Mouse (Mus musculus) cerebellum, adult 2 months (tissue): ENCODE results near the gene Cadm1. TPM values are rescaled to one million over a fixed set of nuclear protein-coding genes. Genes with fewer than 3 reads are reported as not detected.
A peak's percentile ranks its signal among the peaks of the same experiment; 100 is the strongest.

ENCODE experiments used
- DNase-seq, 2 experiments: peaks; one replicate each; pipeline ENCODE4 v3.0.0; 2021
- H3K27ac ChIP-seq: fragments of 200-500 bp; 2 replicates; pipeline ENCODE4 v1.5.1; 2012; ENCODE audit warnings: low read length, control low read depth, inconsistent platforms; ENCODE audit not compliant: insufficient read depth
- H3K27me3 ChIP-seq: fragments of 200-500 bp; 2 replicates; pipeline ENCODE4 v1.6.1; 2012; ENCODE audit warnings: inconsistent platforms, mild to moderate bottlenecking, low read length, moderate library complexity; ENCODE audit not compliant: control insufficient read depth, insufficient read depth
- H3K4me1 ChIP-seq: fragments of 200-500 bp; 2 replicates; pipeline ENCODE4 v1.6.1; 2011; ENCODE audit warnings: low read length; ENCODE audit not compliant: control insufficient read depth, insufficient read depth
- H3K4me3 ChIP-seq: fragments of 200-500 bp; replicated peaks from 2 replicates; pipeline ENCODE3; 2011; ENCODE audit warnings: mild to moderate bottlenecking, low read depth, low read length, control low read depth; ENCODE audit not compliant: insufficient read depth
- CTCF ChIP-seq: fragments of 200-500 bp; IDR thresholded peaks from 2 replicates; pipeline ENCODE4 v1.5.1; 2011; ENCODE audit warnings: low read depth, mild to moderate bottlenecking, control low read depth, low read length, moderate library complexity, borderline replicate concordance; ENCODE audit not compliant: insufficient read depth
- POLR2A ChIP-seq: fragments of 200-500 bp; IDR thresholded peaks from 2 replicates; pipeline ENCODE4 v1.6.1; 2011; ENCODE audit warnings: low read length, control low read depth, borderline replicate concordance; ENCODE audit not compliant: insufficient read depth
- WGBS: fragments of 180-500 bp; shearing (Covaris S2); methylation state at CpG from one replicate; pipeline ENCODE4 v1.1.7; 2018; 5-methylcytosine and 5-hydroxymethylcytosine counted together
- polyA plus RNA-seq: library from polyadenylated mRNA; depleted of rRNA; stranded (reverse); fragments of >200 nt; gene quantifications from 2 replicates; pipeline ENCODE4 v1.2.3, GENCODE M21; 2012

The Cadm1 gene
- polyA plus RNA-seq, 1 experiment, result 55.9 TPM

DNA sequence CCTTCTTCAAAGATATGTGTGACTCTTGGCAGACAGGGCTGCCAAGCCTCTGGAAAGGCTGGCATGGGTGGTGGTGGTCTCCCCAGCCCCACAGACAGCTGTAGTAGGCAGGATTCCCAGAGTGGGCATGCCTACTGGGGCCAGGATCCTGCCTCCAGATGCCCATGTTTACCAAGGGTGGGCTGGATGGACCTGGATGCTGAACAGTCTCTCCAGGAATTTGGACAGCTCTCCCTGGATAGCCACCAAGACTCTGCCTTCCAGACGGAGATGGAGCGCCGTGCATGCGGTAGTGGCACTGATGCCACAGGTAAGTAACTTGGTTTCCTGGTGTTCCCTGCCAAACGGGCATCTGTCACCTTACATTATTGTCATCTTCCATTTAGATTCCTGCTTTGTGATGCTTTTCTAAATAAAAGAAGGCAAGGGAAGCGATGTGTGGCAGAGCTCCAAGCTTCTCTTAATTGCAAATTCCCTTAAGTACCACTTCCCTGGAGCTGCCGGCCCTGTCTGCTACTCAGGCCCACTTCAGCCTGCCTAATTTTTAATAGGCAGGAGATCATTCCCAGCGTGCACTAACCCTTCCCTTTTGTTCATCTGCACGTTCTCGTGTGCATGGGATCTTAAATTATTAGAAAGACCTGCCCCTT lies 346.7 kb downstream of the Cadm1 start:
- WGBS, result 14% methylated on average over 10 of the region's 10 CpGs
- TF ChIP-seq POLR2A, result no peak
- TF ChIP-seq CTCF, result no peak
- H3K27me3 ChIP-seq, result no peaks in the 10 kb centered on the region
- no peak overlapping the region for H3K27ac ChIP-seq
- H3K4me1 ChIP-seq, result peaks cover 6% of the 10 kb centered on the region; the same call in 1 of the 2 replicates
- peak; percentile 63 to 72 for DNase-seq
- no peak overlapping the region for H3K4me3 ChIP-seq

DNA sequence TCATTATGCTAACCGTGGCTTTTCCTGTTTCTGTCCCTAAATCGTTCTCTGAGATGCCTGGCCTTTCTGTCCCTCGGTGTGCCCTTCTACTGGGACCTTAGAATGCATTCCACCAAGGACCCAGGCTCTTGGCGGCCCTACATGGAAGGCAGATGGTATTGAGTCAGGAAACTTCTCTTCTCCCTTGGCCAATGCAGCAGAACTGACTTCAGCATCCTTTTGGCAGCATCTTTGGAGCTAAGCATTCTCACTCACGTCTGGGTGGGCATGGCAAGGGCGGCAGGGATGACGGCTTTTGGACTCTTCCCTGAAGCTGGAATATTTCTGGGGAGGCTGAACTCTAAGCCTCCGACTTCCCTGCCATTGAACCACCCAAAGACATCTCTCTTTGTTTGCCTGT lies 350.2 kb downstream of the Cadm1 start:
- WGBS, result 58% methylated on average over 8 of the region's 8 CpGs
- no peaks in the 10 kb centered on the region for H3K27me3 ChIP-seq
- H3K4me3 ChIP-seq, result no peak overlapping the region
- no peak overlapping the region for H3K27ac ChIP-seq
- no peak for DNase-seq
- TF ChIP-seq POLR2A (no peak), CTCF (no peak)
- H3K4me1 ChIP-seq, result peaks cover 6% of the 10 kb centered on the region; the same call in 1 of the 2 replicates

GRCm38 (mm10) chr9:47882372-47882771 lies 352.4 kb downstream of the Cadm1 start:
- H3K27me3 ChIP-seq, result no peaks in the 10 kb centered on the region
- TF ChIP-seq POLR2A (no peak), CTCF (no peak)
- H3K27ac ChIP-seq, result no peak overlapping the region
- DNase-seq, result no peak
- H3K4me3 ChIP-seq, result no peak overlapping the region
- H3K4me1 ChIP-seq, result no peaks in the 10 kb centered on the region
- 87% methylated on average over 11 of the region's 11 CpGs for WGBS

GRCm38 (mm10) chr9:47891721-47892120 lies 361.7 kb downstream of the Cadm1 start:
- no peaks in the 10 kb centered on the region for H3K27me3 ChIP-seq
- no peaks in the 10 kb centered on the region for H3K4me1 ChIP-seq
- H3K4me3 ChIP-seq, result no peak overlapping the region
- DNase-seq, result no peak
- TF ChIP-seq POLR2A (no peak), CTCF (no peak)
- 75% methylated on average over 8 of the region's 8 CpGs for WGBS
- no peak overlapping the region for H3K27ac ChIP-seq

GRCm38 (mm10) chr9:47892995-47893394 lies 363.0 kb downstream of the Cadm1 start:
- TF ChIP-seq POLR2A, result no peak
- TF ChIP-seq CTCF, result no peak
- Histone ChIP-seq H3K27me3 (no peaks in the 10 kb centered on the region), H3K4me3 (no peak overlapping the region), H3K4me1 (no peaks in the 10 kb centered on the region), H3K27ac (no peak overlapping the region)
- 96% methylated on average over 6 of the region's 6 CpGs for WGBS
- no peak for DNase-seq

- Histone ChIP-seq H3K27me3 (no peaks in the 10 kb centered on the region), H3K4me3 (no peak overlapping the region), H3K4me1 (no peaks in the 10 kb centered on the region), H3K27ac (no peak overlapping the region)
- no peak for DNase-seq
- 35% methylated on average over 5 of the region's 5 CpGs for WGBS
- TF ChIP-seq CTCF (no peak), POLR2A (no peak)
Observed at GRCm38 (mm10) chr9:47894096-47894495, 364.1 kb downstream of the Cadm1 start.

GRCm38 (mm10) chr9:47894661-47895060 lies 364.7 kb downstream of the Cadm1 start:
- Histone ChIP-seq H3K27ac (no peak overlapping the region), H3K4me3 (no peak overlapping the region), H3K27me3 (no peaks in the 10 kb centered on the region), H3K4me1 (no peaks in the 10 kb centered on the region)
- no peak for DNase-seq
- WGBS, result 55% methylated on average over 7 of the region's 7 CpGs
- no peak for TF ChIP-seq CTCF
- TF ChIP-seq POLR2A, result no peak

- 61% methylated on average over 9 of the region's 9 CpGs for WGBS
- TF ChIP-seq CTCF, result no peak
- no peak for TF ChIP-seq POLR2A
- Histone ChIP-seq H3K27ac (no peak overlapping the region), H3K27me3 (no peaks in the 10 kb centered on the region), H3K4me1 (no peaks in the 10 kb centered on the region), H3K4me3 (no peak overlapping the region)
- DNase-seq, result no peak
Observed at GRCm38 (mm10) chr9:47895121-47895520, 365.1 kb downstream of the Cadm1 start.
